Mouse (Mus musculus) megakaryocyte-erythroid progenitor cell, adult 5 weeks (primary cell): ENCODE data around the gene Eng. TPM values are rescaled to one million over a fixed set of nuclear protein-coding genes. Genes with fewer than 3 reads are reported as not detected.

ENCODE experiments used
- polyA plus RNA-seq: library from polyadenylated mRNA; stranded (reverse); fragments of >175 nt; gene quantifications from 2 replicates; pipeline ENCODE4 v1.2.3, GENCODE M21; 2012

The Eng gene
- polyA plus RNA-seq: 118 and 140 TPM in 2 replicates

GRCm38 (mm10) chr2:32646379-32647056 lies at the start of gene Eng:
Gene Eng, plus strand, starts transcription at chr2:32646595.

GRCm38 (mm10) chr2:32599409-32599808 lies 47.0 kb upstream of the Eng start, which contains the start of gene St6galnac6:
Gene St6galnac6, plus strand, starts transcription at chr2:32599709.

GRCm38 (mm10) chr2:32621517-32621859 lies 24.9 kb upstream of the Eng start, which contains the start of gene Ak1:
Gene Ak1, plus strand, starts transcription at chr2:32621758.

GRCm38 (mm10) chr2:32704021-32704421 lies 57.6 kb downstream of the Eng start, which contains the start of gene Fpgs:
Gene Fpgs, minus strand, starts transcription at chr2:32704145.

GRCm38 (mm10) chr2:32712934-32713817 lies 66.8 kb downstream of the Eng start, which contains the start of gene Cdk9:
Gene Cdk9, minus strand, starts transcription at chr2:32713076.

GRCm38 (mm10) chr2:32720681-32721229 lies 74.4 kb downstream of the Eng start, which contains the start of gene Sh2d3c:
Gene Sh2d3c, plus strand, starts transcription at chr2:32721055.

Other genes with a start within 250 kb of the Eng start
- 3.2 and 6.1 TPM in 2 replicates for gene Naif1, start 196.1 kb upstream of the Eng start, polyA plus RNA-seq
- 21.5 and 26.0 TPM in 2 replicates for gene Slc25a25, start 195.2 kb upstream of the Eng start, polyA plus RNA-seq
- gene Fam102a, start 111.3 kb upstream of the Eng start, polyA plus RNA-seq: 11.1 and 12.4 TPM in 2 replicates
- 7.6 and 9.2 TPM in 2 replicates for gene Dpm2, start 75.7 kb upstream of the Eng start, polyA plus RNA-seq
- gene Pip5kl1, start 71.8 kb upstream of the Eng start, polyA plus RNA-seq: 0.05 TPM in 1 of 2 replicates, not detected in the other
- gene 9430097D07Rik, start 70.9 kb upstream of the Eng start, polyA plus RNA-seq: not detected in 2 replicates
- gene St6galnac4, start 59.5 kb upstream of the Eng start, polyA plus RNA-seq: 50.3 and 53.0 TPM in 2 replicates
- 45.6 and 49.4 TPM in 2 replicates for gene St6galnac6, start 46.9 kb upstream of the Eng start, polyA plus RNA-seq
- 1.7 and 1.8 TPM in 2 replicates for gene Ak1, start 24.8 kb upstream of the Eng start, polyA plus RNA-seq
- 78.9 and 81.0 TPM in 2 replicates for gene Fpgs, start 57.5 kb downstream of the Eng start, polyA plus RNA-seq
- 176 and 211 TPM in 2 replicates for gene Cdk9, start 66.5 kb downstream of the Eng start, polyA plus RNA-seq
- 27.2 and 35.4 TPM in 2 replicates for gene Sh2d3c, start 74.5 kb downstream of the Eng start, polyA plus RNA-seq
- gene 6330409D20Rik, start 94.4 kb downstream of the Eng start, polyA plus RNA-seq: not detected in 2 replicates
- gene Tor2a, start 110.6 kb downstream of the Eng start, polyA plus RNA-seq: 52.2 and 76.1 TPM in 2 replicates
- 0.08 and 0.30 TPM in 2 replicates for gene Ttc16, start 129.0 kb downstream of the Eng start, polyA plus RNA-seq
- 4.8 and 6.7 TPM in 2 replicates for gene Ptrh1, start 129.2 kb downstream of the Eng start, polyA plus RNA-seq
- gene Cfap157, start 137.8 kb downstream of the Eng start, polyA plus RNA-seq: not detected in 2 replicates
- 5.4 and 8.4 TPM in 2 replicates for gene Stxbp1, start 200.7 kb downstream of the Eng start, polyA plus RNA-seq
- 51.5 and 55.0 TPM in 2 replicates for gene Fam129b, start 229.5 kb downstream of the Eng start, polyA plus RNA-seq